Mouse (Mus musculus) brain, embryonic 14.5 days (tissue): ENCODE measurements at regions not wholly inside any gene's neighbourhood (a gene's known extent, or its start where the extent isn't known, plus 50 kb on each side); places are given as distances from the start of the nearest gene placed in this dataset.

Experiments
- CTCF ChIP-seq: fragments of 200-500 bp; IDR thresholded peaks from 2 replicates; pipeline ENCODE4 v1.5.1; 2012; ENCODE audit warnings: inconsistent platforms, mild to moderate bottlenecking, moderate library complexity, borderline replicate concordance; ENCODE audit not compliant: insufficient read depth, insufficient read length; ENCODE audit errors: extremely low read depth
- POLR2A ChIP-seq: fragments of 200-500 bp; IDR thresholded peaks from 2 replicates; pipeline ENCODE4 v1.6.1; 2012; ENCODE audit warnings: mild to moderate bottlenecking, inconsistent platforms, borderline replicate concordance; ENCODE audit not compliant: poor library complexity, insufficient read depth, insufficient read length, severe bottlenecking; ENCODE audit errors: extremely low read depth

DNA sequence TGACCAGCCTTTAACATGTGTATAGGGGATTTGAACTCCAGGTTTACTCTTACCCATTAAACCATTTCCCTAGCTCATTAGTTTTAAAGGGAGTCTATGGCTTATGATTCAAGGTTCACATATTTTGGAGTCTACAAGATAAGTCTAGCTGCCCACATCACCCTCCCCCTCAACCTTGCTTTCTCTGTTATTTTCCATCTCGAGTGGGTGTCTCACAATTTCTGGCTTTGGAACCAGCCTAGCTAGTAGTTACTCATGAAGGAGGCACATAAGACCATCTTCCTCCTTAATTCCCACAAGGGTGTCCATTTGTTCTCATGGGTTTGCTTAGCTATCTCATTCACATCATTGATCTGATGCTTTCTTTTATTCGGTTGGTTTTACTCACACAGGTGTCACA lies 150.6 kb upstream of the Npy start:
- TF ChIP-seq CTCF, result no peak
- TF ChIP-seq POLR2A, result no peak
